Mouse (Mus musculus) C2C12 (cell line): Measurements from ENCODE around the gene Atg2a. TPM values are rescaled to one million over a fixed set of nuclear protein-coding genes. Genes with fewer than 3 reads are reported as not detected.

Experiments
- H3K27me3 ChIP-seq: one replicate; pipeline ENCODE4 v1.6.1; 2011; ENCODE audit not compliant: control insufficient read depth, insufficient read depth, insufficient read length
- H3K36me3 ChIP-seq: one replicate; pipeline ENCODE4 v1.6.1; 2011; ENCODE audit not compliant: control insufficient read depth, insufficient read depth
- H3K4me3 ChIP-seq: one replicate; pipeline ENCODE4 v1.5.1; 2011; ENCODE audit warnings: mild to moderate bottlenecking, control low read depth; ENCODE audit not compliant: poor library complexity, insufficient read depth, severe bottlenecking
- H3K79me2 ChIP-seq: one replicate; pipeline ENCODE4 v1.6.1; 2011; ENCODE audit not compliant: control insufficient read depth, insufficient read depth
- H3K79me3 ChIP-seq: one replicate; pipeline ENCODE4 v1.6.1; 2011; ENCODE audit warnings: low read depth, control low read depth
- H3ac ChIP-seq: one replicate; pipeline ENCODE3; 2011; ENCODE audit warnings: low read depth; ENCODE audit not compliant: control insufficient read depth, insufficient read length
- CEBPB ChIP-seq: IDR thresholded peaks from one replicate; pipeline ENCODE4 v1.6.1; 2011; ENCODE audit warnings: low read depth, mild to moderate bottlenecking, control low read depth, moderate library complexity
- CTCF ChIP-seq: IDR thresholded peaks from one replicate; pipeline ENCODE4 v1.5.1; 2011; ENCODE audit not compliant: control insufficient read depth, insufficient read depth, insufficient read length
- FOSL1 ChIP-seq: IDR thresholded peaks from one replicate; pipeline ENCODE4 v1.8.0; 2011; ENCODE audit warnings: mild to moderate bottlenecking, low read length; ENCODE audit not compliant: poor library complexity, insufficient read depth, severe bottlenecking
- MAX ChIP-seq: IDR thresholded peaks from one replicate; pipeline ENCODE4 v1.6.1; 2011; ENCODE audit warnings: mild to moderate bottlenecking, control low read depth
- MYOD1 ChIP-seq: IDR thresholded peaks from one replicate; pipeline ENCODE4 v1.6.1; 2011; ENCODE audit warnings: low read depth; ENCODE audit not compliant: control insufficient read depth, insufficient read length
- MYOG ChIP-seq: IDR thresholded peaks from one replicate; pipeline ENCODE4 v1.6.1; 2011; ENCODE audit not compliant: control insufficient read depth, insufficient read length; ENCODE audit errors: extremely low read depth
- USF1 ChIP-seq: IDR thresholded peaks from one replicate; pipeline ENCODE4 v1.6.1; 2011; ENCODE audit warnings: low read depth, mild to moderate bottlenecking, control low read depth, moderate library complexity
- polyA plus RNA-seq: library from polyadenylated mRNA; unstranded; fragments of >200 nt; fragmentation: generic; extraction: Trizol; gene quantifications from one replicate; pipeline ENCODE4 v1.2.1, GENCODE M21; 2012; ENCODE audit warnings: missing spikeins

The Atg2a gene
- polyA plus RNA-seq, 1 experiment = 10.3 TPM

DNA sequence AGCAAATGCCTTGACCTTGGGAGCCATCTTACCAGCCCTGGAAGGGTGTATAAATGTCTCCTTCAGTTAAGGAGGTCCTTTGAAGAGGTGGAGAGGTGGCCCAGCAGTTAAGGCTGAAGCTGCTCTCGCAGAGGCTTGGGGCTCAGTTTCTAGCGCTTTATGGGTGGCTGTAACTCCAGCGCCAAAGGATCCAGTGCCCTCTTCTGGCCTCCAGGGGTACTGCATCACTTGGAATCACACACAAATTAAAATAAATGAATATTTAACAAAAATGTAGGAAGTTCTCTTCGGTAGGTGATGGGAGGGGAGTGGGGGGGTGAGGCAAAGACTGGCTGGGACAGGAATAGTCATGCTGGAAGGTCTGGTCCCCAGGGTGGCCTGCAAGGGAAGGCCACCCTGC lies 19.5 kb downstream of the Atg2a start:
- Histone ChIP-seq H3K79me3 (no peaks in the 10 kb centered on the region), H3K36me3 (peaks cover 21% of the 10 kb centered on the region), H3K4me3 (no peak overlapping the region), H3ac (no peak overlapping the region), H3K79me2 (no peaks in the 10 kb centered on the region), H3K27me3 (no peaks in the 10 kb centered on the region)
- no peak for TF ChIP-seq FOSL1
- TF ChIP-seq CTCF = no peak
- TF ChIP-seq MYOG = no peak
- TF ChIP-seq MYOD1 = no peak
- TF ChIP-seq CEBPB = no peak

DNA sequence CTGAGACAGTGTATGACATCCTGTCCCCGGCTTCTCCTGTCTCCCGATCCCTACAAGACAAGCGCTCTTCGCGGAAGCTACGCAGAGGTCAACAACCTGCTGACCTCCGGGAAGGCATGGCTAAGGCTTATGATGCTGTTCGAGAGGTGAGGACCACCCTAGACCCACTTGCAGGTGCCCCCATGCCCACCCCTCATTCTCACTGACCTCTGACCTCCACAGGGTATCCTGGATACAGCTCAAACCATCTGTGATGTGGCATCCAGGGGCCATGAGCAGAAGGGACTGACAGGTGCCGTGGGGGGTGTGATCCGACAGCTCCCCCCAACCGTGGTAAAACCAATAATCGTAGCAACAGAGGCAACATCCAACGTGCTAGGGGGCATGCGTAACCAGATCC lies 19.9 kb downstream of the Atg2a start:
- no peak for TF ChIP-seq CEBPB
- TF ChIP-seq MYOG = no peak
- TF ChIP-seq MAX = no peak
- no peaks in the 10 kb centered on the region for H3K79me2 ChIP-seq
- H3K27me3 ChIP-seq = no peaks in the 10 kb centered on the region
- no peak overlapping the region for H3K4me3 ChIP-seq
- peaks cover 20% of the 10 kb centered on the region for H3K36me3 ChIP-seq
- H3ac ChIP-seq = no peak overlapping the region
- H3K79me3 ChIP-seq = no peaks in the 10 kb centered on the region

GRCm38 (mm10) chr19:6262222-6262621 lies 20.8 kb downstream of the Atg2a start:
- no peak overlapping the region for H3K4me3 ChIP-seq
- TF ChIP-seq MYOD1 (no peak), CTCF (peak; percentile 95)
- no peak overlapping the region for H3ac ChIP-seq
- no peaks in the 10 kb centered on the region for H3K27me3 ChIP-seq
- H3K36me3 ChIP-seq = peaks cover 16% of the 10 kb centered on the region
- H3K79me3 ChIP-seq = no peaks in the 10 kb centered on the region
- H3K79me2 ChIP-seq = no peaks in the 10 kb centered on the region

GRCm38 (mm10) chr19:6262839-6263433 lies 21.5 kb downstream of the Atg2a start:
- H3K27me3 ChIP-seq = no peaks in the 10 kb centered on the region
- no peak for TF ChIP-seq CTCF
- no peak for TF ChIP-seq MYOG
- no peak for TF ChIP-seq FOSL1
- TF ChIP-seq MYOD1 = no peak
- no peak for TF ChIP-seq USF1
- no peak for TF ChIP-seq MAX
- H3K79me3 ChIP-seq = no peaks in the 10 kb centered on the region
- no peaks in the 10 kb centered on the region for H3K79me2 ChIP-seq
- no peak overlapping the region for H3ac ChIP-seq
- H3K4me3 ChIP-seq = no peak overlapping the region
- H3K36me3 ChIP-seq = peaks cover 15% of the 10 kb centered on the region

GRCm38 (mm10) chr19:6264200-6264599 lies 22.7 kb downstream of the Atg2a start:
- H3K79me2 ChIP-seq = no peaks in the 10 kb centered on the region

GRCm38 (mm10) chr19:6264945-6265344 lies 23.5 kb downstream of the Atg2a start:
- Histone ChIP-seq H3K79me3 (no peaks in the 10 kb centered on the region), H3K27me3 (no peaks in the 10 kb centered on the region), H3K36me3 (peaks cover 11% of the 10 kb centered on the region), H3ac (no peak overlapping the region), H3K4me3 (no peak overlapping the region), H3K79me2 (no peaks in the 10 kb centered on the region)
- TF ChIP-seq MYOD1 (no peak), CTCF (no peak), MYOG (no peak), CEBPB (no peak), USF1 (no peak), MAX (no peak), FOSL1 (no peak)

More at GRCm38 (mm10) chr19:6264200-6264599, 22.7 kb downstream of the Atg2a start:
- H3K27me3 ChIP-seq = no peaks in the 10 kb centered on the region
- H3K36me3 ChIP-seq = peaks cover 11% of the 10 kb centered on the region
- no peak overlapping the region for H3K4me3 ChIP-seq
- no peak overlapping the region for H3ac ChIP-seq
- no peaks in the 10 kb centered on the region for H3K79me3 ChIP-seq
- TF ChIP-seq FOSL1 (no peak), CTCF (no peak), USF1 (no peak), MYOD1 (no peak), CEBPB (no peak), MAX (no peak), MYOG (no peak)
